Mouse (Mus musculus): ENCODE data around the gene Fscn1. TPM values are rescaled to one million over a fixed set of nuclear protein-coding genes. Genes with fewer than 3 reads are reported as not detected.

Gene Fscn1
- total and polyA plus RNA-seq, 2 experiments from 2014 or later: 77.9 to 104 TPM

DNA sequence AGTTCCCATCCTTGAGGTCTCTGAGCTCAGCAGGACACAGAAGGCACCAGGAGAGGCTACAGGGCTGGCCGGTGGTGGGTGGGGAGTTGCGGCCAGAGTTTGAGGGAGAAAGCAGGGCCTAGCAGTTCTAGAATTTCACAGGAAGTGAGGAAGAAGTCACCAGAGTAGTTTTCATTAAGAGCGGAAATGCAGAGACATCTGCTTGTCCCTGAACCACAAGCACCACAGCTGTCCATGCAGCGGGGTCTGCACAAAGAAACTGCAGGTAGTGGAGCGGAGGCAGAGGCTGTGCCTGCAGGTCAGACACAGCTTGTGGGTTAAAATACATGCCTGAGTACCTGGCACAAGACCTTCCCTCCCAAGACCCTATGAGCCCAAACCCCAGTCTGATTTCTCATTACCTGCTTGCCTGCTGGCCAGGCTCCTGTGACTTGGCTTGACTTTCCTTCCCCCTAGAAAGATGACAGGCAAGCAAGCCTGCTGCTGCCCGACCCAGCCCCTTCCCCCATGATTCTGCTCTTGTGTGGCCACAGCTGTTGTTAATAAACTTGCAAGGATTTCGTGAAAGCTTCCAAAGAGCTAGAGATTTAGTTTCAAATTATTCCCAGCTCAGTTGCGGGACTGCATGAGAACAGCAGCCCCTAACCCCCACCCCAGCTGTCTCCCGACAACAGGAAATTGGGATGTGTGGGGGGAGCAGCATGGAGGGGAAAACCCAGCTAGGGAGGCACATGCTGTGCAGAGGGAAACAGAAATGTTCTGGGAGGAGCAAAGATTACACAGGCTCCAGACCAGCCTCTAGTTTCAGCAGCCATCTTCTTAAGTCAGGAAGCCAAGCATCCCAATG is 40.7 kb downstream of the Fscn1 start:
- H3K9me3 ChIP-seq (replicated peaks; ENCODE audit: control insufficient read depth, low read length): no peaks in the 10 kb centered on the region
- TF ChIP-seq CTCF (IDR thresholded peaks at IDR 0.05; ENCODE audit: low read depth): no peak
- TF ChIP-seq EP300 (IDR thresholded peaks at IDR 0.05; ENCODE audit: low read depth): 0 out of 2 replicates have a peak, but pooled peaks have one; percentile 39
- ATAC-seq (ENCODE audit: insufficient read depth, low read depth) (peak; percentile 70; the same call in 1 of the 2 replicates), DNase-seq (ENCODE audit: low spot score) (peak; percentile 64)
- H3K4me1 ChIP-seq (ENCODE audit: control insufficient read depth, insufficient read depth): peaks cover 13% of the 10 kb centered on the region; the same call in 1 of the 2 replicates
- peak overlapping the region; percentile 89 for H3K27ac ChIP-seq (ENCODE audit: low read depth)
- 42% methylated on average over 9 of the region's 9 CpGs for WGBS
- H3K9ac ChIP-seq (replicated peaks; ENCODE audit: low read depth, low read length): no peak overlapping the region
- no peaks in the 10 kb centered on the region for H3K27me3 ChIP-seq (ENCODE audit: control insufficient read depth, insufficient read depth, low read length)
- H3K4me3 ChIP-seq (ENCODE audit: low read depth, low read length): no peak overlapping the region
- H3K4me2 ChIP-seq (ENCODE audit: low read depth, low read length): peak overlapping the region; percentile 21; the same call in 1 of the 2 replicates
- H3K36me3 ChIP-seq (replicated peaks; ENCODE audit: control insufficient read depth, insufficient read depth, low read length): peaks cover 17% of the 10 kb centered on the region; the same call in 1 of the 2 replicates

- no peak overlapping the region for H3K9ac ChIP-seq (replicated peaks; ENCODE audit: low read depth, low read length)
- no peak overlapping the region for H3K4me3 ChIP-seq (ENCODE audit: low read depth, low read length)
- H3K27ac ChIP-seq (ENCODE audit: low read depth): no peak overlapping the region
- no peaks in the 10 kb centered on the region for H3K4me1 ChIP-seq (ENCODE audit: control insufficient read depth, insufficient read depth)
- H3K4me2 ChIP-seq (ENCODE audit: low read depth, low read length): no peak overlapping the region
- no peak for ATAC-seq (ENCODE audit: insufficient read depth, low read depth)
- H3K36me3 ChIP-seq (replicated peaks; ENCODE audit: control insufficient read depth, insufficient read depth, low read length): peaks cover 46% of the 10 kb centered on the region
- DNase-seq (ENCODE audit: low spot score): no peak
- TF ChIP-seq CTCF (IDR thresholded peaks at IDR 0.05; ENCODE audit: low read depth) (no peak), EP300 (IDR thresholded peaks at IDR 0.05; ENCODE audit: low read depth) (no peak)
- no peaks in the 10 kb centered on the region for H3K27me3 ChIP-seq (ENCODE audit: control insufficient read depth, insufficient read depth, low read length)
- 76% methylated on average over 10 of the region's 11 CpGs for WGBS
- no peaks in the 10 kb centered on the region for H3K9me3 ChIP-seq (replicated peaks; ENCODE audit: control insufficient read depth, low read length)
Observed at GRCm38 (mm10) chr5:143009383-143009782, 49.2 kb downstream of the Fscn1 start.

DNA sequence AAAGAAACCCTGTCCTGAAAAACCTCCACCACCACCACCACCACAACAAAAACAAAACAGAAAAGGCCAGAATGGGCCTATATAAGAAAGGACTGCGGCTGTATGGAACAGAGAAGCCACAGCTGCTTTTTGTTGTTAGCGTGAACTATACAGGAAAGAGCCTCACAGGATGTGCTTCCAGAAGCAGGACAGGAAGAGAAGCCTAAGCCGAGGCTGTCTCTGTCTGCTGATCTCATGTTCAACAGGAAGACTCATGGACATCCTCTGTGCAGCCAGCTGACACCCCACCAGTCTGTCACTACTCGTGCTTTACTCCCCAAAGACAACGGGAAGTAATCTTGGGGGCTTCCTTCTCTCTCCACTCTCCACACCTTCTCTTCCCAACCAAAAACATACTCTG is 57.3 kb downstream of the Fscn1 start:
- H3K9me3 ChIP-seq (replicated peaks; ENCODE audit: control insufficient read depth, low read length): no peaks in the 10 kb centered on the region
- no peaks in the 10 kb centered on the region for H3K27me3 ChIP-seq (ENCODE audit: control insufficient read depth, insufficient read depth, low read length)
- TF ChIP-seq CTCF (IDR thresholded peaks at IDR 0.05; ENCODE audit: low read depth): no peak
- TF ChIP-seq EP300 (IDR thresholded peaks at IDR 0.05; ENCODE audit: low read depth): 0 out of 2 replicates have a peak, but pooled peaks have one; percentile 36
- ATAC-seq (ENCODE audit: insufficient read depth, low read depth) (peak; percentile 49), DNase-seq (ENCODE audit: low spot score) (peak; percentile 30)
- H3K4me3 ChIP-seq (ENCODE audit: low read depth, low read length): no peak overlapping the region
- WGBS: 54% methylated on average over 5 of the region's 5 CpGs
- peaks cover 35% of the 10 kb centered on the region for H3K36me3 ChIP-seq (replicated peaks; ENCODE audit: control insufficient read depth, insufficient read depth, low read length)
- no peak overlapping the region for H3K9ac ChIP-seq (replicated peaks; ENCODE audit: low read depth, low read length)
- H3K27ac ChIP-seq (ENCODE audit: low read depth): peak overlapping the region; percentile 68
- H3K4me2 ChIP-seq (ENCODE audit: low read depth, low read length): no peak overlapping the region
- no peaks in the 10 kb centered on the region for H3K4me1 ChIP-seq (ENCODE audit: control insufficient read depth, insufficient read depth)

Other genes starting within 250 kb of the Fscn1 start
- gene Tnrc18, start 142.7 kb upstream of the Fscn1 start, total RNA-seq (2014; rRNA removed; ENCODE audit: low replicate concordance): 69.3 and 79.0 TPM in 2 replicates
- gene Tnrc18, start 142.7 kb upstream of the Fscn1 start, polyA plus RNA-seq (2015; fragmentation: Nextera tagmentation; extraction: Ambion mirVana): 10.4 TPM in 2 replicates
- 12.5 and 17.8 TPM in 2 replicates for gene Fbxl18, start 64.9 kb upstream of the Fscn1 start, total RNA-seq (2014; rRNA removed; ENCODE audit: low replicate concordance)
- 6.8 and 7.3 TPM in 2 replicates for gene Fbxl18, start 64.9 kb upstream of the Fscn1 start, polyA plus RNA-seq (2015; fragmentation: Nextera tagmentation; extraction: Ambion mirVana)
- 2,129 and 2,574 TPM in 2 replicates for gene Actb, start 53.6 kb upstream of the Fscn1 start, total RNA-seq (2014; rRNA removed; ENCODE audit: low replicate concordance)
- 4,473 and 4,544 TPM in 2 replicates for gene Actb, start 53.6 kb upstream of the Fscn1 start, polyA plus RNA-seq (2015; fragmentation: Nextera tagmentation; extraction: Ambion mirVana)
- 23.3 and 25.2 TPM in 2 replicates for gene Rnf216, start 152.7 kb downstream of the Fscn1 start, total RNA-seq (2014; rRNA removed; ENCODE audit: low replicate concordance)
- 17.1 and 17.7 TPM in 2 replicates for gene Rnf216, start 152.7 kb downstream of the Fscn1 start, polyA plus RNA-seq (2015; fragmentation: Nextera tagmentation; extraction: Ambion mirVana)
- gene Olfr718-ps1, start 187.2 kb downstream of the Fscn1 start, total RNA-seq (2014; rRNA removed; ENCODE audit: low replicate concordance): not detected in 2 replicates
- gene Olfr718-ps1, start 187.2 kb downstream of the Fscn1 start, polyA plus RNA-seq (2015; fragmentation: Nextera tagmentation; extraction: Ambion mirVana): 0.03 TPM in 1 of 2 replicates, not detected in the other
- gene Rbak, start 220.4 kb downstream of the Fscn1 start, total RNA-seq (2014; rRNA removed; ENCODE audit: low replicate concordance): 2.5 and 4.2 TPM in 2 replicates
- gene Rbak, start 220.4 kb downstream of the Fscn1 start, polyA plus RNA-seq (2015; fragmentation: Nextera tagmentation; extraction: Ambion mirVana): 4.2 and 5.2 TPM in 2 replicates
- gene Spdye4b, start 220.7 kb downstream of the Fscn1 start, total RNA-seq (2014; rRNA removed; ENCODE audit: low replicate concordance): not detected in 2 replicates
- not detected in 2 replicates for gene Spdye4b, start 220.7 kb downstream of the Fscn1 start, polyA plus RNA-seq (2015; fragmentation: Nextera tagmentation; extraction: Ambion mirVana)